Mouse (Mus musculus) heart, embryonic 15.5 days (tissue): Measurements from ENCODE around the gene Cic. TPM values are rescaled to one million over a fixed set of nuclear protein-coding genes. Genes with fewer than 3 reads are reported as not detected.

ENCODE experiments used
- ATAC-seq: fragments of 200-750 bp; cut with Nextera tagmentation; replicated peaks from 2 replicates; pipeline ENCODE4 v1.8.0; 2017; ENCODE audit warnings: low read depth, moderate TSS enrichment; ENCODE audit not compliant: insufficient number of reproducible peaks, insufficient read depth, low FRiP score
- H3K27ac ChIP-seq: fragments of 300-500 bp; sonication (generic); 2 replicates; pipeline ENCODE4 v1.5.1; 2015; ENCODE audit warnings: mild to moderate bottlenecking, inconsistent platforms
- H3K27me3 ChIP-seq: fragments of 300-500 bp; sonication (generic); 2 replicates; pipeline ENCODE4 v1.6.1; 2015; ENCODE audit warnings: inconsistent platforms
- H3K36me3 ChIP-seq: fragments of 300-500 bp; sonication (generic); 2 replicates; pipeline ENCODE4 v1.6.1; 2015; ENCODE audit warnings: mild to moderate bottlenecking, inconsistent platforms
- H3K4me1 ChIP-seq: fragments of 300-500 bp; sonication (generic); replicated peaks from 2 replicates; pipeline ENCODE4 v1.6.1; 2015; ENCODE audit warnings: inconsistent platforms
- H3K4me2 ChIP-seq: fragments of 300-500 bp; sonication (generic); 2 replicates; pipeline ENCODE4 v1.6.1; 2015; ENCODE audit warnings: inconsistent platforms, mild to moderate bottlenecking, moderate library complexity
- H3K4me3 ChIP-seq: fragments of 300-500 bp; sonication (generic); 2 replicates; pipeline ENCODE4 v1.5.1; 2015; ENCODE audit warnings: mild to moderate bottlenecking, inconsistent platforms
- H3K9ac ChIP-seq: fragments of 300-500 bp; sonication (generic); 2 replicates; pipeline ENCODE4 v1.6.1; 2015; ENCODE audit warnings: mild to moderate bottlenecking, inconsistent platforms
- H3K9me3 ChIP-seq: fragments of 300-500 bp; sonication (generic); replicated peaks from 2 replicates; pipeline ENCODE4 v1.6.1; 2016; ENCODE audit warnings: inconsistent platforms
- WGBS: fragments of 180-500 bp; shearing (Covaris S2); methylation state at CpG from one replicate; pipeline ENCODE4 v1.1.7; 2015; ENCODE audit warnings: mixed read lengths; 5-methylcytosine and 5-hydroxymethylcytosine counted together
- polyA plus RNA-seq: library from polyadenylated mRNA; unstranded; fragments of >200 nt; fragmentation: Nextera tagmentation; extraction: Ambion mirVana; gene quantifications from 2 replicates; pipeline ENCODE4 v1.2.1, GENCODE M21; 2015

The Cic gene
- polyA plus RNA-seq, 1 experiment from 2014 or later, result 22.9 TPM

GRCm38 (mm10) chr7:25246079-25246758, 21.3 kb upstream of the Cic start:
- H3K27ac ChIP-seq, result peak overlapping the region; percentile 96
- H3K4me1 ChIP-seq, result peaks cover 61% of the 10 kb centered on the region
- H3K9me3 ChIP-seq, result no peaks in the 10 kb centered on the region
- H3K4me3 ChIP-seq, result peak overlapping the region; percentile 69
- H3K4me2 ChIP-seq, result peak overlapping the region; percentile 94
- no peaks in the 10 kb centered on the region for H3K27me3 ChIP-seq
- peak overlapping the region; percentile 47 for H3K9ac ChIP-seq
- H3K36me3 ChIP-seq, result peaks cover 31% of the 10 kb centered on the region
- ATAC-seq, result no peak
- 32% methylated on average over 20 of the region's 20 CpGs for WGBS

GRCm38 (mm10) chr7:25246759-25247137, 20.8 kb upstream of the Cic start:
- Histone ChIP-seq H3K4me1 (peaks cover 62% of the 10 kb centered on the region), H3K27ac (peak overlapping the region; percentile 96), H3K36me3 (peaks cover 31% of the 10 kb centered on the region), H3K4me2 (peak overlapping the region; percentile 94), H3K4me3 (peak overlapping the region; percentile 69), H3K27me3 (no peaks in the 10 kb centered on the region), H3K9me3 (no peaks in the 10 kb centered on the region), H3K9ac (peak overlapping the region; percentile 95)
- no peak for ATAC-seq
- 18% methylated on average over 4 of the region's 4 CpGs for WGBS

- H3K4me1 ChIP-seq, result peaks cover 66% of the 10 kb centered on the region
- H3K4me2 ChIP-seq, result peak overlapping the region; percentile 94
Measured at GRCm38 (mm10) chr7:25247498-25247897, 20.0 kb upstream of the Cic start.

GRCm38 (mm10) chr7:25248018-25248647, 19.4 kb upstream of the Cic start:
- Histone ChIP-seq H3K4me1 (peaks cover 63% of the 10 kb centered on the region), H3K27ac (peak overlapping the region; percentile 96), H3K4me2 (peak overlapping the region; percentile 94), H3K27me3 (no peaks in the 10 kb centered on the region), H3K4me3 (peak overlapping the region; percentile 69), H3K36me3 (peaks cover 25% of the 10 kb centered on the region), H3K9ac (peak overlapping the region; percentile 95), H3K9me3 (no peaks in the 10 kb centered on the region)
- under 1% methylated on average over 18 of the region's 18 CpGs for WGBS
- no peak for ATAC-seq

More at GRCm38 (mm10) chr7:25247498-25247897, 20.0 kb upstream of the Cic start:
- 8% methylated on average over 3 of the region's 3 CpGs for WGBS
- no peaks in the 10 kb centered on the region for H3K9me3 ChIP-seq
- H3K27me3 ChIP-seq, result no peaks in the 10 kb centered on the region
- H3K36me3 ChIP-seq, result peaks cover 31% of the 10 kb centered on the region
- ATAC-seq, result no peak
- peak overlapping the region; percentile 96 for H3K27ac ChIP-seq
- H3K9ac ChIP-seq, result peak overlapping the region; percentile 95
- peak overlapping the region; percentile 69 for H3K4me3 ChIP-seq

GRCm38 (mm10) chr7:25248846-25249313, 18.6 kb upstream of the Cic start:
- peak; percentile 2; the same call in 1 of the 2 replicates for ATAC-seq
- H3K4me1 ChIP-seq, result peaks cover 58% of the 10 kb centered on the region

GRCm38 (mm10) chr7:25249314-25250140, 18.0 kb upstream of the Cic start:
- Histone ChIP-seq H3K9me3 (no peaks in the 10 kb centered on the region), H3K4me1 (peaks cover 54% of the 10 kb centered on the region), H3K27ac (peak overlapping the region; percentile 96), H3K9ac (peak overlapping the region; percentile 95), H3K27me3 (no peaks in the 10 kb centered on the region), H3K4me2 (peak overlapping the region; percentile 94), H3K4me3 (peak overlapping the region; percentile 69), H3K36me3 (peaks cover 15% of the 10 kb centered on the region)
- WGBS, result under 1% methylated on average over 35 of the region's 73 CpGs
- peak; percentile 59 for ATAC-seq

More at GRCm38 (mm10) chr7:25248846-25249313, 18.6 kb upstream of the Cic start:
- WGBS, result under 1% methylated on average over 25 of the region's 25 CpGs
- H3K4me3 ChIP-seq, result peak overlapping the region; percentile 69
- peak overlapping the region; percentile 96 for H3K27ac ChIP-seq
- no peaks in the 10 kb centered on the region for H3K9me3 ChIP-seq
- H3K27me3 ChIP-seq, result no peaks in the 10 kb centered on the region
- H3K36me3 ChIP-seq, result peaks cover 21% of the 10 kb centered on the region
- H3K9ac ChIP-seq, result peak overlapping the region; percentile 95
- H3K4me2 ChIP-seq, result peak overlapping the region; percentile 94

GRCm38 (mm10) chr7:25250141-25250972, 17.1 kb upstream of the Cic start, which contains the start of gene Erf:
Erf (minus strand) TSS chr7:25250761.
- peaks cover 7% of the 10 kb centered on the region for H3K36me3 ChIP-seq
- peak within 1 kb of the TSS; percentile 94 for H3K4me2 ChIP-seq
- WGBS, result 1% methylated on average over 63 of the region's 81 CpGs
- H3K4me3 ChIP-seq, result peak within 1 kb of the TSS; percentile 69
- H3K27me3 ChIP-seq, result no peaks in the 10 kb centered on the region
- no peaks in the 10 kb centered on the region for H3K9me3 ChIP-seq
- H3K27ac ChIP-seq, result peak within 1 kb of the TSS; percentile 96
- H3K4me1 ChIP-seq, result peaks cover 46% of the 10 kb centered on the region
- peak; percentile 80 for ATAC-seq
- peak within 1 kb of the TSS; percentile 95 for H3K9ac ChIP-seq

GRCm38 (mm10) chr7:25251071-25251791, 16.3 kb upstream of the Cic start:
- Histone ChIP-seq H3K4me1 (peaks cover 37% of the 10 kb centered on the region), H3K36me3 (no peaks in the 10 kb centered on the region), H3K9ac (peak overlapping the region; percentile 95), H3K4me2 (peak overlapping the region; percentile 94), H3K27me3 (no peaks in the 10 kb centered on the region), H3K9me3 (no peaks in the 10 kb centered on the region), H3K4me3 (peak overlapping the region; percentile 69), H3K27ac (peak overlapping the region; percentile 96)
- 3% methylated on average over 22 of the region's 22 CpGs for WGBS
- peak; percentile 18; the same call in 1 of the 2 replicates for ATAC-seq

- peak overlapping the region; percentile 95 for H3K9ac ChIP-seq
- WGBS, result 24% methylated on average over 8 of the region's 8 CpGs
Measured at GRCm38 (mm10) chr7:25251822-25252221, 15.7 kb upstream of the Cic start.

GRCm38 (mm10) chr7:25261896-25262295, 5.6 kb upstream of the Cic start:
- no peaks in the 10 kb centered on the region for H3K27me3 ChIP-seq
- no peak overlapping the region for H3K4me2 ChIP-seq
- peaks cover 5% of the 10 kb centered on the region for H3K4me1 ChIP-seq
- H3K4me3 ChIP-seq, result no peak overlapping the region
- WGBS, result 65% methylated on average over 1 of the region's 1 CpGs
- H3K9me3 ChIP-seq, result no peaks in the 10 kb centered on the region
- no peak for ATAC-seq
- no peak overlapping the region for H3K27ac ChIP-seq
- no peak overlapping the region for H3K9ac ChIP-seq
- H3K36me3 ChIP-seq, result no peaks in the 10 kb centered on the region

More at GRCm38 (mm10) chr7:25251822-25252221, 15.7 kb upstream of the Cic start:
- Histone ChIP-seq H3K36me3 (no peaks in the 10 kb centered on the region), H3K27ac (peak overlapping the region; percentile 96), H3K27me3 (no peaks in the 10 kb centered on the region), H3K4me1 (peaks cover 31% of the 10 kb centered on the region), H3K9me3 (no peaks in the 10 kb centered on the region), H3K4me2 (peak overlapping the region; percentile 94), H3K4me3 (peak overlapping the region; percentile 69)
- ATAC-seq, result no peak
